Mouse (Mus musculus) granulocyte monocyte progenitor cell, adult 5-6 weeks (primary cell): ENCODE measurements at regions not wholly inside any gene's neighbourhood (a gene's known extent, or its start where the extent isn't known, plus 50 kb on each side); places are given as distances from the start of the nearest gene placed in this dataset.

Source experiments
- ATAC-seq: replicated peaks from 2 replicates; pipeline ENCODE4 v1.8.0; 2016; ENCODE audit warnings: mild to moderate bottlenecking, moderate TSS enrichment, inconsistent platforms; ENCODE audit not compliant: poor library complexity, severe bottlenecking

DNA sequence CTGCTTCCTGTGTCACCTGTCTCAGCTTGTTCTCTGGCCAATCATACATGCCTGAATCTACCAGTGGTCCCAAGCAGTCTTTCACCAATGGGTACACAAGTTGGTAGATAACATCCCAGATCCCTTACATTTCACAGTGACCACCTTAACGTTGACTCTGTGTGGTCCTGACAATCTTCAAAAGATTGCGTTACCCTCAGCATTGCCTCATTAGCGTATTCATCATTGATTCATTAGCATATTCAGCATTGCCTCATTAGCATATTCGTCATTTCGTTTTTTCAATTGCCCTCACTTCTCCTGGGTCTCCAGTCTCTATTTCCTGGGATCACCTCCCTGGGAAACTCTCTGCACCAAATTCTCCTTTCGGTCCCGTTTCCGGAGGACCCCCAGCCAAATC lies 55.5 kb upstream of the Habp2 start:
- no peak for ATAC-seq

DNA sequence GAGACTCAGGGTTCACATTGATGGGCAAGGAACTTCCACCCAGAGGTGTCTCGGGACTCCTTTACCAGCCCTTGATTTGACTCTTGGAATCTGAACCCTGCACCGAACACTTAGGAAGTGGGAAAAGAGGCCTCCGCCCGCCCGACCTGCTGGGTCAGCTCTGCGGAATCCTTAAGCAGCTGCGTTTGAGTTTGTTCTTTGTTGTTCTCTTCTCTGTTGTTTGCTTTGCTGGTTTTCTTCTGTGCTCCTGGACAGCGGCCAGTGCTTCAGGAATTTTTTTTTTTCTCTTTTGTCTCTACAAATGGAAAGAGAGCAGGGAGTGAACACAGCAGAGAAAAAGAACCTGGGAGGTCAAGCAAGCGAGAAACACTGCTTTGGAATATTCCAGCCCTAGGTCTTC lies 55.1 kb upstream of the Habp2 start:
- no peak for ATAC-seq

DNA sequence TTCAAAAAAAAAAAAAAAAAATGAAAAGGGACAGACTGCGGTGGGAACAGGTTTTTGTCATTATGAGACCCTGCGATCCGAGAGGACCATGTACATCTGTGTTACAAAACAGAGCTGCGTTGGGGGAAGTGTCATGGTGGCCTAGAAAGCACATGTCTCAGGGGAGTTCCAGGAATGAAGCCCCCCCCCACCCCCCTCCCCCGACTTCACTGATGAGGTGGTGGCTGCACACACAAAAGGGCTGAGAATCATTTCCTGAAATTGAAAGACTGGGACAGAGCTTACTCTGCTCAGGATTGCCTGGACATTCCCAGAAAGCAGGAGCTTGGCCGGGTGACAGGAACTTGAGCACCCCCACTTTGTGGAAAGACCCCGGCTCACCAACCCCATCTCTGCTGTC lies 54.7 kb upstream of the Habp2 start:
- no peak for ATAC-seq

DNA sequence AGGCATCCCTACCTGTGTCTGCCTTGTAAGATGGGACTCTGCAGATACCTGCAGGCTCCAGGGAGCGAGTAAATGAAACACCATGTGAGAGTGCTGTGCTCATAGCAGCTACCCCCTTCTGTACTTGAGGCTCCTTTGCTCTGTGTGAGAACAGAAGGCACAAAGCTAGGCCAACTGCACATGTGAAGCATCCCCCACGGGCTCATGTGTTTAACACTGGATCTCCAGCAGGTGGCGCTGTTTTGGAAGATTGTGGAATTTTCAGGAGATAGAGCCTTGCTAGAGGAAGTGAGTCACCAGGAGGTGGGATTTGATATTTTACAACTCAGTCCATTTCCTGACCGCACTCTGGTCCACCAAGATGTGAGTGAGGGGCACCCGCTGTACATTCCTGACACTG lies 54.0 kb upstream of the Habp2 start:
- no peak for ATAC-seq

DNA sequence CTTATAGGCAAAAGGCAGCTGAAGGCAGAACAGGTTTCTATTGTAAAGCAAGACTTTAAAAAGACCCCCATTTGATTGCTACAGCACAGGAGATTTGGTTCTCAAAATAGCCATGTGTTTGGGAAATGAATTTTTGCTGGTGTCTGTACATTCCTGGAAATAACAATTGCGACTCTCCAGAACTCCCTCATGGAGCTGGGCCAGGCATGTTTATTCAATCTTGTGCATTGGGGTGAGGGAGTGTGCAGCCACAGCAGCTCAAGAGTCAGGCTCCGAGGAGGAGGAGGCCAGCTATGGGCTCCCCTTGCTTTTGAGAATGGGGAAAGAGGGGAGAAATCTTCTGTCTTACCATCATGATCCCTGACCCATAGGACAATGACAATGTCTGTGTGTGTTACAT lies 51.9 kb upstream of the Habp2 start:
- no peak for ATAC-seq
